Mouse (Mus musculus) CD8-positive naive resting alpha-beta T cell, adult 2 months (primary cell): ENCODE data around the gene Tmed2.
"Not testable (repeated sequence)": the region's sequence is repeated elsewhere in the genome, so short reads cannot be mapped to it uniquely, and the experiment has no call there.

Source experiments
- DNase-seq, 2 experiments: peaks; one replicate each; pipeline ENCODE4 v3.0.0; 2022; ENCODE audit warnings: low read depth in 2 of 2, low spot score in 2 of 2

Tmed2 gene

DNA sequence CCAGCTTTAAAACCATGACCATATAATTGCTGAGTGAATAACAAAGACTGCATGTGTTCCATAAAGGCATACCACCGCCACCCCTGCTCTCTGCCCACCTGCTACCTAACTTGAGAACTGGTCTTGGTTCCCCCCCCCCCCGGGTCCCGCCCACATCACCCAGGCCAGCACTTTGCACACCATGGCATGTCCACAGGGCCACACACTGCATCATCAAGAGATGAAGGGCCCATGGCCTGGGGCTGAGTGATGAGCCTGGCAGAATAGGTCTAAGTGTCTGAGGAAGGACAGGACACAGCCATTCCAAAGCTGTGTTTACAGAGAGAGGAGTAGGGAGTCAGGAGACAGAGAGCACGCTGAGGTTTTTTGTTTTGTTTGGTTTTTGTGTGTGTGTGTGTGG is 12.1 kb upstream of the Tmed2 start:
- DNase-seq: no peak

DNA sequence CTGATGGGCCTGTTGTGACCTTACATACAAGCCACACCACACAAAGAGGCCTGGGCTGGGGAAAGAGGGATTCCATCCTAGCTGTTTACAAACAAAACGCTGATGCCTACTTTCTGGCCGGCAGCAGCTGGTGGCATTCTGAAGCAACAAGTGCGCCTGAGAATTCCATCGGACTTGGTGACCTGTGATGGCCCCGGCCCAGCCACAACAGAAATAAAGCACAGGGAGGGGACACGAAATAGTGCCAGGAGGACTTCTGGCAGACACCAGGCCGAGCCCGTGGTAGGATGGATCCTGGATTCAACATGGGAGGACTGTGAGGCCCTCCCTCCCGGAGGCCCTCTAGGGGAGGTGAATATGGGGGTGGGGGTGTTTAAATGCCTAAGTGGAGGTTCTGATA is 11.7 kb upstream of the Tmed2 start:
- no peak for DNase-seq

DNA sequence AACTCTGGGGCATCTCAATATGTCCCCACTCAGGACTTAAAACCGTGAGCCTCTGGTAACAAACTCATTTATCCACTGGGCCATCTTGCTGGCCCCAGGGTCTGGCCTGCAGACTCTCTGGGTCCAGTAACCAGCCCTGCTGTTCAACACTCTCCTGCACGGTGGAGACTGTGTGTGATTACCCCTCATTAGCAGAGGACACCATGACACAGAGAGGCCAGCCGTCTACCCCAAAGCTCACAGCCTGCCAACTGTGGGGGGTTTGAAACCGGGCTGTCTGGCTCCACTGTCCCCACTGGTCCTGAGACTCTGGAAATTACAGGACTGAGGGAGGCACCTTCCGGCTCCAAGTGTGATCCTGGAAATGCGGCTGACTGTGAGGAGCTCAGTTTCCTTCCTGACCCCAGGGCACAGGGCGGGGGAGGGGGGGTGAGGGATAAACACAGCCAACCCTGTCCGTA is 11.3 kb upstream of the Tmed2 start:
- DNase-seq: no peak

DNA sequence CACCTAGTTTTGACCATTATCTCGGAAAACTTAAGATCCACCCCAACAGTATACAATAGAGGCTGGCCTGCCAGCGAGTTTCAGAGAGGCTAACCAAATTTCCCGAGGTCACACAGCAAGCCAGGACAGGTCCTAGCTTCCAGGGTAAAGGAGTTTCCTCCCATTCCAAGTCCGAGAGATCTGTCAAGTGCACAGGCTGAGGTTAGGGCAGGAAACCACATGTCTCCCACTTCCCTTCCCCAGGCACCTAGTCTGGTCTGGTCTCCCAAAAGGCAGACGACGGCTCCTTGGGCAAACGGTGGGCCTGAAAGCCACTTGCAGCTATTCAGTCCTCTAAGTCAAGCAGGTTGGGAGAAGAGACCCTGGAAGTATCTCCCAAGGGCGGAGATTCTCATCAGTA is 10.8 kb upstream of the Tmed2 start:
- DNase-seq: no peak

DNA sequence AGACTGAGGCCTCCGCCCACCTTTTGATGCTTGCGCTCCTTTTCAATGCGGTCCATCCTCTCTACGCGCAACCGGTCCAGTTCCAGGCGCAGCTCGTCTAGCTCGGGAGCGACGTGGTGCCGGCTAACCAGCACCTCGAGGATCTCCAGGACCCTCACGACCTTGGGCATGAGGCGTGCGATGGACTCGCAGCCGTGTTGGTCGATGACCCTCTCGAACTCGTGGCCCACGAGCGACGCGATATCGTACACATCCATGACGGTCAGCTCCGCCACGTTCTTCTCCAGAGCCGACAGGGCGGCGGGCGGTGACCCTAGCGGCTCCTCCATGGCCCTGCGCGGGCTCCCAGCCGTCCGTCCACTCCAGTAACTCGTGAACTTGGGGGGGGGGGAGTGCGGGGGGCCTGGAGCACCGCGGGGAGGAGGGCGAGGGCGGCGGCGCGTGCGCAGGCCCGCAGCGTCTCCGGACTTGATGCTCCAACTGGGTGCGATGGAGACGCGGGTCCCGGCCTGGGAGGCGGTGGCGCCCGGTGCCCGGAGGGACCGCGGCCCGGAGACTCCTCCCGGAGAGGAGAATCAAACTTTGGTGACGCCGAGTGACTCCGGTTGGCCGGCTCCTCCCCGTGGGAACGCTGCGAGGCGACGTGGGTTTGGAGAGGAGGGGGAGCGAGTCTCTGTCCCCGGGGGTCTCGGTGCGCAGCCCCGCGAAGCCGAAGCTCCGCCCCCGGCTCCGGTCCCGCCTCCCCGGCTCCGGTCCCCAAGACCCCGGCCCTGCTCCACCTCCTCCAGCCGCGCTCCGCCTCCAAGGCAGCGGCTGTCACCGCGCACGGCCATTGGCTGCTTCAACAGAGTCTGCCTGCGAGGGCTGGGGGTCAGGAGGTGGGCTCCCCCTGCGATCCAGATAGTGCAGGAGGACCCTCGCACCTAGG is 9.6 kb upstream of the Tmed2 start, which contains the start of gene Rilpl1:
Gene Rilpl1, minus strand, starts transcription at position 737 of the 928 bp plus-strand sequence.
- DNase-seq: peak; percentile 11 to 18

DNA sequence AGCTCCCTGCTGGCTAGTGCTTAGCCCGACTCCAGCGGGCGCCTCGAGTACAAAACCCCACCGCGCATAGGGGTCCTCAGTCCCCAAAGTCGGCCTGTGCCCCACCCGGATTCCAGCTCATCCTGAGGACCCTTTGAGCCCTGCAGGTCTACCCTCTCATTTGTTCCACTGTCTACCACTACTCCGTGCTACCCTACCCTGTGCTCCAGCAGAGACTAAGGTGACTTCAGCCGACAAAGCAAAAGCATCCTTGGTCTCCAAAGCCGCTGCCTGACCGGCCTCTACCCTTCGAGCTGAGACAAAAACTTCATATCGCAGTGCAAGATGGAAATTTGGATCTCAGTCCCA is 8.9 kb upstream of the Tmed2 start:
- DNase-seq: no peak

DNA sequence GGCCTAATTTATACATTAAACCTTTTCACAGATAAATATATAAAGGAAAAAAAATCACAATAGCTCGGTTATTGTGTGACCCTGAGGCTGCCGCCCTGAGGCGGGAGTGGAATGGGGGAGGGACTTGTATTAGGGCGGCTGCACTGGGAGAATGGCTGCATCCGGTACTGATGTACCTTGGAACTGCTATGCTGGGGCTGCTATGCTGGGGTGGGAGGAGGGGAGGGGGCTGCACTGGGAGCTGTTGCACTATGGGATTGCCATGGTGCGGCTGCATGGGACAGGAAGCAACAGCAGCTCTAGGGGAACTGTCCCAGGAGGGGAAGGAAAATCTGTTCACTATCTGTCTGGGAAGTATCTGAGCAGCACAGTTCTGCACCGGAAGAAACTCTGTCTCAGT is 8.0 kb upstream of the Tmed2 start:
- DNase-seq: no peak

DNA sequence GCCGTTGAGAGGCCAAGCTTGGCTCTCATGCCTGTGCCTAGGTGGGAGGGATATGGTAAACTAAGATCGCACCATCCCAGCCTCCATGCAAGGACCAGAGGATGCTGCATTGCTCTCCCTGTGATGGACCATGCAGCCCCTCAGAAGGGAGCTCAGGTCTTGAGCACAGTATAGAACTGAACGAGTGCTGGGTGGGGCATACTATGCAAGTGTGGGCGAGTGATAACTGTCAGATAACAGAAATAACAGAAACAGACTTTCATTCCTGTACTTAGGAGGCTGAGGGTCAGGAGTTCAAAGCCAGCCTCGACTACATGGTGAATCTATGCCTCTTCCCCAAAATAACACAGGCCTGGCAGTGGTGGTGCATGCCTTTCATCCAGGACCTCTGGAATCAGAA is 5.5 kb upstream of the Tmed2 start:
- no peak for DNase-seq

DNA sequence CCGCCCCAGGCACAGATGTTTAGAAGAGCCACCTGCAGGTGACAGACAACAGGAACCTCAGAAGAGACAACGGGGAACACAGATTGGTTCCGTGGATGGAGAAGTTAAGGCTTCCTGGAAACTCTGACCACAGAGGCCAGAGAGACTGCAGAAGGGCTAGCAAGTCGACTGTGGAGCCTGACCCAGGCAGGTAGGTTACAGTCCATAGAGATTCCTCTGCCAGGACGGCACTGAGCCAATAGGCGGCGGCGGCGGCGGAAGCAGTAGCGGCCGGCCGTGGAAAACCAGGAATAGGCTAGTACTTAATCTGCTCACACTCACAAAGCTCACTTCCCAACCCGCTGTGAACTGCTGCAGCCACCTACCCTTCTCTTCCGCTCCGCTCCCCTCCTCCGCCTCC is 3.7 kb upstream of the Tmed2 start:
- no peak for DNase-seq

DNA sequence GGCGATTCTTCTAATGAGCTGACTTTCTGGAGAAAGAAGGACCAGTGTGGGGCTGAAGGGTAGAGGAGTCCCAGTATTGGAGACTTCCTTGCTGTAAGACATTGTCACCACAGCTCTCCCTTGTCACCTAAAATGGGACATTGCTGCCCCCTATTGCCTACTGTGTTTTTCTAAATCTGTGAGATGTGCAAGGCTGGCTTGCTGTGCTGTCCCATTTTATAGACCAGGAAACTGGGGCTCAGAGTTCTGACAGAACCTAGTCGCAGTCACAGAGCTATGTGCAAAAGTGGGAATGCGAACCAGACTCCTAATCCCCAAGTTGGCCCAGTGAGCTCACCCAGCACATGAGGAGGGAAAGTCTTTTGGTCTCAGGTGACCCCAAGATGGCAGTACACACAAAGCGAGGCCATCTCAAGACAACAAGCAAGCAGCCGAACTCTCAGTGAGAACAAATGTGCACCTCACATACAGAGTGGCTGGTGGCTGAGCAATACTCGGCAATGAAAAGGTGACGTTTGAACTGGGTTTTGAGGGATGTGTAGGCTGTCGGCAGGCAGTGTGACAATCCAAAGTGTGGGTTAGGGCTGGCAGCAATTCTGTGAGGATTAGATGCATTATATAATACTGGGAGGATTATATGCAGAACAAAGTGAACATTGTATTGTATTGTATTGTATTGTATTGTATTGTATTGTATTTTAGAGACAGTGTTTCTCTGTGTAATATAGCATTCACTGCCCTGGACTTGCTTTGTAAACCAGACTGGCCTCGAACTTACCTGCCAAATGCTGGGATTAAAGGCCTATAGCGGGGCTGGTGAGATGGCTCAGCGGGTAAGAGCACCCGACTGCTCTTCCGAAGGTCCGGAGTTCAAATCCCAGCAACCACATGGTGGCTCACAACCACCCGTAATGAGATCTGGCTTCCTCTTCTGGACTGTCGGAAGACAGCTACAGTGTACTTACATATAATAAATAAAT is 1.4 kb upstream of the Tmed2 start:
- peak; percentile 61 to 73 for DNase-seq

DNA sequence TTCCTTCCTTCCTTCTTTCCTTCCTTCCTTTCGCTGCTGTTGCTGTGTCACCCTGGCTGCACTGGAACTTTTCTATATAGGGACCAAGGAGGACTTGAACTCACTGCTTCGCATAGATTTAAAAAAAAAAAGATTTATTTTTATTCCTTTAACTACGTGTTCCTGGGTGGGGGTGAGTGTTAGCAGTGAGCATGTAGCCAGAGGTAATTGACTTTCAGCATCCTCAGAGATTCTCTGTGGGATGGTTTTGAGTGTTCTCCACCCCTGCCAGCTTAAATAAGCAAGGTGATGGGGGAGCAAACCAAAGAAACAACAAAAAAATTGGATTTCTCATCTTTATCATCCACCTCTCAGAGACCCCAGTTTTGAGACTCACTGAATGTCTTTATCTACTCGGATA is 590 bp upstream of the Tmed2 start:
- no peak for DNase-seq

DNA sequence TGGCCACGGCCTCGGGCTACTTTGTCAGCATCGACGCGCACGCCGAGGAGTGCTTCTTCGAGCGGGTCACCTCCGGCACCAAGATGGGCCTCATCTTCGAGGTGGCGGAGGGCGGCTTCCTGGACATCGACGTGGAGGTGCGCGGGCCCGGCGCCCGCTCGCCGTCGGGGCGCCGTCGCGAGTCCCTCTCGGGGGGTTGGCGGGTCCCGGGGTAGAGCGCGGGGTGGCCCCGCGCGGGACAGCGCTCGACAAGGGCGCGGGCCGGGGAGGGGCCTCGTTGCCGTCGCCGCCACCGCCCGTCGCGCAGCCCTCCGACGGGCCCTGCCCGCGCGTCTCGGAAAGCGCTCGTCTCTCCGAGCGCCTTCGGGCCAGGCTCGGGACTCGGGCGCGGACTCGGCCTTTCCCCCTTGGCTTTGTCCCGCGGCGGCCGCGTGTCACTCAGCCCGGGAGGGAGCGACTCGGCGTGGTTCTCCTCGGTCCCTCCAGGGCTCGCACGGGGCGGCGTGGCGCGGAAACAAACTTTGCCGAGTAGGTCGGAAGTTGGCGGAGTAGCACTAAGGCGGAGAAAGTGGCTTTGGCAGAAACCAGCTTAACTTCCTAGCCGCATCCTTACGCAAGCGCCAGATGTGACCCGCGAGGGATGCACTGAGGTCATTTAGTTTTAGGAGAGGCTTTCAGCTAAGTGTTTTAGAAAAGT is 558 bp downstream of the Tmed2 start:
- DNase-seq: peak; percentile 48 to 61

DNA sequence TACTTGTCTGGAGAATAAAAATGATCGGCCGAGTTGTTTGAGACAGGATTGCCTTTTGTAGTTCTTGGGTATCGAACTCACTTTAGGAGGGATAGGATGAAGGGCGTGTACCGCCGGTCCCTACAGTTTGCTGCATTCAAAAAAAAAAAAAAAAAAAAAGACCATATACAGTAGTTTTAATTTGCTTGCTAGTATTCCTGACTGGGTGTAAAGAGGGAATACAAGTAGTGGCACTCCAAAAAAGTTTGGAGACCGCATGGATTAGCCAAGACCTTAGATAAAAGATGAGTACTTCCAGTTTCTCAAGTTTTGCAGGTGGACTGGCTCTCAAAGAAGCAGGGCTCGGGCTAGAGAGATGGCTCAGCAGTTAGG is 1.1 kb downstream of the Tmed2 start:
- DNase-seq: no peak

DNA sequence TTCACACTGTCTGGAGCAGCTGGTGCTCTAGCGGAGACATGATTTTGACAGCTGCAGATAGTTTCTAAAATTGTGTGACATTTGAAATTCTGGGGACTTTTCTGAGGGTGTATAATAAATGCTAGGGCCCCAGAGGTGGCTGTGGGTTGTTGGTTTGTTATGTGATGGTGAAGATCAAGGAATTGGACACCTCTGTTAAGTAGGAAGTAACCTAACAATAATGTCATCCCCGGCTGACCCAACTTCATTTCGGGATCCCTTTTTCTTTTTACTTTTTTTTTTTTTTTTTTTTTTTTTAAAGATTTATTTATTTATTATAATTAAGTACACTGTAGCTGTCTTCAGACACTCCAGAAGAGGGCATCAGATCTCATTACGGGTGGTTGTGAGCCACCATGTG is 10.2 kb downstream of the Tmed2 start:
- DNase-seq: not testable (repeated sequence)

DNA sequence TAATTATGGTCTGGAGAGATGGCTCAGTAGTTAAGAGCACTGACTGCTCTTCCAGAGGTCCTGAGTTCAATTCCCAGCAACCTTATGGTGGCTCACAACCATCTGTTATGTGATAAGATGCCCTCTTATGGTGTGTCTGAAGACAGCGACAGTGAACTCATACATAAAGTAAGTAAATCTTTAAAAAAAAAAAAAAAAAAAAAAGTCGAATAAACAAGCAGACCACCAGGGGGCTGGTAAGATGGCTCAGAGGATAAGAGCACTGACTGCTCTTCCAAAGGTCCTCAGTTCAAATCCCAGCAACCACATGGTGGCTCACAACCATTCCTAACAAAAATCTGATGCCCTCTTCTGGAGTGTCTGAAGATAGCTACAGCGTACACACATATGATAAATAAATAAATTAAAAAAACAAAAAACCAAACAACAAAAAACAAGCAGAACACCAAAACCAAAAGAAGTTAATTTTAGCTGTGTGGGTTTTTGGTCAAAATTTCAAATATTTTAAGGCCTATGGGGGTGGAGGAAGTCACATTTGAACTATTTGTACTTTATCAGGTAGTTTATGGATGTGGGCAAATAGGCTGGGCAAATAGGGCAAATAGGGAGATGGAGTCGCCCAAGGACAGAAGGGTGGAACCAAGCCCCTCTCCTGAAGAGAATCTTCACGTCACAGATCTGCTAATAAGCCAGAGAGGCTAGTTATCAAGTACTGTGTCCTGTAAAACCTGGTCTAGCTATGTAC is 11.0 kb downstream of the Tmed2 start:
- DNase-seq: not testable (repeated sequence)

DNA sequence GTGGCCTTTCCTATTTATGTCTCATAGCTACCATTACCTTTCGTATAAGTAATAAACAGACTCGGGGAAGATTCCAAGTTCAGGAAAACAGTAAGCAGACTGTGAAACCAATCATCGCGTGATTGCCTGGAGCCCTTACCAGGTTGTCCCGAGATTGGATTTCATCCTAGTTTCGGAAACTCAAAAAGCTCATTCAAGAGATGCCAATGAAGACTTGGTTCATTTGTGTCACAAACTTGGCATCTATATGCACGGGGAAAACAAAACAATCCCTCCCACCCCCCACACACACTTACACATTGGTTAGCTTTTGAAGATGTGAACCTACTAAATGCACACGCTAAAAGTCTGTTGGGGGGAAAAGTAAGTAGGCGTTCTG is 11.6 kb downstream of the Tmed2 start:
- DNase-seq: no peak

DNA sequence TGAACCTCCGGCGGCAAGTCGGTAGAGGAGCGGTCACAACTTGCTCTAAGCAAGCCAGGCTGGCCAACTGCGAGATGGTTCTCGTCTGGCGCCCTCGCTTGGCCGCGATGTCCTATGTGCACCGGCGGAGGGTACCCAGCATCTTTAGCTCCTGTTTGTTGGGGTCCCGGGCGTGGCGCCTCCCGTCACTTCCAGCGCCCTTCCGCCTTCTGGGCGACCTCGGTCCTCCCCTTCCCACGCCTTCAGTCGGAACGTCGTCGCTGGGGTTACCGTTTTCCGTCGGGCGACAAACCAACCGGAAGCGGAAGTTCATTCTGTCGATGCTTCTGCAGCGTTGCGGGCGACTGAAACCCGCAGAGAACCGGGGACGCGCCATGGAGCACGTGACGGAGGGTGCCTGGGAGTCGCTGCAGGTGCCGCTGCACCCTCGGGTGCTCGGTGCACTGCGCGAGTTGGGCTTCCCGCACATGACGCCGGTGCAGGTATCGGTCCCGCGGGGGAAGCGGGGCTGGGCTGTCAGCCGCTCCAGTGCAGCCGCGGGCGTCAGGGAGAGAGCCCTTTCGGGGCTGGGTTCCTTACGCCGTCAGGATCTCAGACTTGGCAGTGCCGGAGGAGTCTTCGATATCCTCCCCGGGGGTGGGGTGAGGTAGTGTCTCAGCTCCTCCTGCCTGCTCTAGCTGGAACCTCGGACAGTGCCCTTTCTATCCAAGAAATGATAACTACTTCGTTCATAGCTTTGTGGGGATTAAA is 12.2 kb downstream of the Tmed2 start, which contains the start of gene Ddx55:
Gene Ddx55, plus strand, starts transcription at position 307 of the 750 bp plus-strand sequence.
- DNase-seq: peak; percentile 90 to 91

DNA sequence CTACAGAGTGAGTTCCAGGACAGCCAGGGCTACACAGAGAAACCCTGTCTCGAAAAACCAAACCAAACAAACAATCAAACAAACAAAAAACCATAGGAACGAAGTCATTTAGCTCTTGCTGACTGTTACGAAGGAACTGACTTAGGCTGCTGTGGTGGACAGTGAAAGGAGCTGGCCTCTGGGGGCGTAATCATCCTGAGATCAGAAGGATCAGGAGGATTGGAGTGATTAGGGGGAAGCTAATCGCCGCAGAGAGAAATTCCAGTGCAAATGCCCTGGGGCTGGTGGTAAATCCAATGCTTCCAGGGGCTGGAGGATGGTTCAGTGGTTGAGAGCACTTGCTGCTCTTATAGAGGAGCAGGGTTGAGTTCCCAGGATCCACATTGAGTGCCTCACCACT is 13.1 kb downstream of the Tmed2 start:
- no peak for DNase-seq

DNA sequence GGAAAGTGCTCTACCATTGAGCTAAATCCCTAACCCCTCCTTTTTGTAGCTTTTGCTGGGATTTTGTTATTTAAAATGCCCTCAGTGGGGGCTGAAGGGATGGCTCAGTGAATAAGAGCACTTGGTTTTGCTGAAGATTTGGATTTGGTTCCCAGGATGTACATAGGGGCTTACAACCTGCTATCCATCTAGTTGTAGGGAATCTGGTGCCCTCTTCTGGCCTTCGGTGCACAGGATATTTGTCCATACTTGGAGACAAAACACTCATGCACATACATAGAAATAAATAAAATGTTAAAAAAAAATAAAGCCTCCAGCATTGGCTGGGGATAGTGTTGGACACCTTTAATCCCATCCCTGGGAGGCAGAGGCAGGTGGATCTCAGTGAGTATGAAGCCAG is 14.7 kb downstream of the Tmed2 start:
- no peak for DNase-seq

DNA sequence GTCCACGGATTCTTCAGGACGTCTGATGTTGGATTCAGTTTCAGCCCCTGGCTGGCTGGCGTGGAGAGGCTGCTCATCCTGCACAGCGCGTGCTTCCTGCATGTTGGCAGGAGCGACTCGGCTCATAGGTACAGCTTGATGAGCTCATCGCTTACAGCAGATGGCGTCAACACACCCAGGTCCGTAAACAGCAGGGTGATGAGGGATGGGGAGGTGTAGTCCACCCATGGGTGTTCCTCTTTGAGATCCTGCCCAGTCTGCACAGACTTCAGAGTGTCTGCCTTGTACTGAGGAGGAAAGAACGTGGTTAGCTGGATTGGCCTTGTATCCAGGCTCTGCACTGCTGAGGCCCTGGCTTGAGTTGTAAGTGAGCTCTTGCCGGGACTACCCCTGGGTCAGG is 30.6 kb downstream of the Tmed2 start:
- no peak for DNase-seq
